Mouse (Mus musculus) liver, embryonic 12.5 days (tissue): Measurements from ENCODE around the gene Fkbpl. TPM values are rescaled to one million over a fixed set of nuclear protein-coding genes. Genes with fewer than 3 reads are reported as not detected.

Source experiments
- ATAC-seq: fragments of 200-750 bp; cut with Nextera tagmentation; 2 replicates; pipeline ENCODE4 v1.8.0; 2017; ENCODE audit warnings: moderate number of reproducible peaks, mild to moderate bottlenecking, moderate library complexity
- H3K27ac ChIP-seq: fragments of 300-500 bp; sonication (generic); 2 replicates; pipeline ENCODE4 v1.5.1; 2016; ENCODE audit warnings: mild to moderate bottlenecking
- H3K27me3 ChIP-seq: fragments of 300-500 bp; sonication (generic); replicated peaks from 2 replicates; pipeline ENCODE4 v1.6.1; 2016; ENCODE audit warnings: mild to moderate bottlenecking, moderate library complexity
- H3K36me3 ChIP-seq: fragments of 300-500 bp; sonication (generic); 2 replicates; pipeline ENCODE4 v1.6.1; 2016; ENCODE audit warnings: mild to moderate bottlenecking, moderate library complexity
- H3K4me1 ChIP-seq: fragments of 300-500 bp; sonication (generic); 2 replicates; pipeline ENCODE4 v1.6.1; 2016
- H3K4me2 ChIP-seq: fragments of 300-500 bp; sonication (generic); 2 replicates; pipeline ENCODE4 v1.6.1; 2016; ENCODE audit warnings: mild to moderate bottlenecking, moderate library complexity
- H3K4me3 ChIP-seq: fragments of 300-500 bp; sonication (generic); 2 replicates; pipeline ENCODE4 v1.5.1; 2016; ENCODE audit warnings: mild to moderate bottlenecking, moderate library complexity
- H3K9ac ChIP-seq: fragments of 300-500 bp; sonication (generic); 2 replicates; pipeline ENCODE4 v1.6.1; 2016; ENCODE audit warnings: mild to moderate bottlenecking, moderate library complexity
- H3K9me3 ChIP-seq: fragments of 300-500 bp; sonication (generic); replicated peaks from 2 replicates; pipeline ENCODE4 v1.6.1; 2016; ENCODE audit warnings: mild to moderate bottlenecking, moderate library complexity
- WGBS: fragments of 180-500 bp; shearing (Covaris S2); methylation state at CpG from one replicate; pipeline ENCODE4 v1.1.7; 2016; ENCODE audit not compliant: insufficient replicate concordance; 5-methylcytosine and 5-hydroxymethylcytosine counted together
- polyA plus RNA-seq: library from polyadenylated mRNA; unstranded; fragments of >200 nt; fragmentation: Nextera tagmentation; extraction: Ambion mirVana; gene quantifications from 2 replicates; pipeline ENCODE4 v1.2.1, GENCODE M21; 2016

Gene Fkbpl
- polyA plus RNA-seq, 1 experiment from 2014 or later, result 7.1 TPM

- H3K9ac ChIP-seq, result no peak overlapping the region
- H3K27ac ChIP-seq, result no peak overlapping the region
- no peak for ATAC-seq
- 87% methylated on average over 8 of the region's 8 CpGs for WGBS
- H3K9me3 ChIP-seq, result no peaks in the 10 kb centered on the region
- H3K4me1 ChIP-seq, result peaks cover 57% of the 10 kb centered on the region
- no peaks in the 10 kb centered on the region for H3K27me3 ChIP-seq
- no peak overlapping the region for H3K4me3 ChIP-seq
- no peak overlapping the region for H3K4me2 ChIP-seq
- H3K36me3 ChIP-seq, result peaks cover 67% of the 10 kb centered on the region
Measured at GRCm38 (mm10) chr17:34611050-34611449, 33.5 kb upstream of the Fkbpl start.

GRCm38 (mm10) chr17:34613054-34613645 is 31.4 kb upstream of the Fkbpl start:
- WGBS, result 34% methylated on average over 11 of the region's 11 CpGs
- peaks cover 39% of the 10 kb centered on the region for H3K4me1 ChIP-seq
- no peak overlapping the region for H3K4me3 ChIP-seq
- H3K9ac ChIP-seq, result no peak overlapping the region
- H3K9me3 ChIP-seq, result no peaks in the 10 kb centered on the region
- H3K27ac ChIP-seq, result peak overlapping the region; percentile 69
- ATAC-seq, result peak; percentile 64
- no peaks in the 10 kb centered on the region for H3K27me3 ChIP-seq
- no peak overlapping the region; the same call in 1 of the 2 replicates for H3K4me2 ChIP-seq
- H3K36me3 ChIP-seq, result peaks cover 73% of the 10 kb centered on the region

GRCm38 (mm10) chr17:34613830-34614229 is 30.7 kb upstream of the Fkbpl start:
- Histone ChIP-seq H3K27ac (peak overlapping the region; percentile 38), H3K4me1 (peaks cover 33% of the 10 kb centered on the region), H3K9me3 (no peaks in the 10 kb centered on the region), H3K4me2 (no peak overlapping the region), H3K36me3 (peaks cover 72% of the 10 kb centered on the region), H3K27me3 (no peaks in the 10 kb centered on the region), H3K4me3 (no peak overlapping the region), H3K9ac (no peak overlapping the region; the same call in 1 of the 2 replicates)
- ATAC-seq, result no peak
- WGBS, result 84% methylated on average over 10 of the region's 10 CpGs

- peaks cover 62% of the 10 kb centered on the region for H3K36me3 ChIP-seq
- H3K4me3 ChIP-seq, result no peak within 1 kb of the TSS
- ATAC-seq, result no peak
- peaks cover 25% of the 10 kb centered on the region for H3K4me1 ChIP-seq
- 66% methylated on average over 6 of the region's 6 CpGs for WGBS
- H3K27ac ChIP-seq, result no peak within 1 kb of the TSS
- H3K4me2 ChIP-seq, result no peak within 1 kb of the TSS
- no peaks in the 10 kb centered on the region for H3K27me3 ChIP-seq
- no peak within 1 kb of the TSS for H3K9ac ChIP-seq
- H3K9me3 ChIP-seq, result no peaks in the 10 kb centered on the region
Measured at GRCm38 (mm10) chr17:34615871-34616270, 28.7 kb upstream of the Fkbpl start, which contains the start of gene Egfl8. Egfl8 (minus strand) TSS chr17:34615971.

- peaks cover 53% of the 10 kb centered on the region for H3K36me3 ChIP-seq
Measured at GRCm38 (mm10) chr17:34618999-34619398, 25.6 kb upstream of the Fkbpl start.

GRCm38 (mm10) chr17:34621006-34621405 is 23.6 kb upstream of the Fkbpl start:
- Histone ChIP-seq H3K9ac (no peak overlapping the region), H3K36me3 (peaks cover 49% of the 10 kb centered on the region), H3K27ac (no peak overlapping the region), H3K4me2 (no peak overlapping the region), H3K27me3 (no peaks in the 10 kb centered on the region), H3K9me3 (no peaks in the 10 kb centered on the region), H3K4me3 (no peak overlapping the region), H3K4me1 (peaks cover 20% of the 10 kb centered on the region)
- ATAC-seq, result no peak
- WGBS, result 75% methylated on average over 8 of the region's 8 CpGs

More at GRCm38 (mm10) chr17:34618999-34619398, 25.6 kb upstream of the Fkbpl start:
- no peak overlapping the region for H3K4me3 ChIP-seq
- H3K9ac ChIP-seq, result no peak overlapping the region
- 10% methylated on average over 6 of the region's 6 CpGs for whole genome bisulfite sequencing
- no peaks in the 10 kb centered on the region for H3K9me3 ChIP-seq
- peaks cover 18% of the 10 kb centered on the region for H3K4me1 ChIP-seq
- no peak overlapping the region for H3K27ac ChIP-seq
- peak; percentile 61 for ATAC-seq
- H3K4me2 ChIP-seq, result no peak overlapping the region
- no peaks in the 10 kb centered on the region for H3K27me3 ChIP-seq

GRCm38 (mm10) chr17:34623161-34623560 is 21.4 kb upstream of the Fkbpl start:
- no peak overlapping the region for H3K9ac ChIP-seq
- peaks cover 35% of the 10 kb centered on the region for H3K36me3 ChIP-seq
- peaks cover 35% of the 10 kb centered on the region for H3K4me1 ChIP-seq
- peaks cover 11% of the 10 kb centered on the region for H3K27me3 ChIP-seq
- no peak overlapping the region for H3K27ac ChIP-seq
- ATAC-seq, result no peak
- no peaks in the 10 kb centered on the region for H3K9me3 ChIP-seq
- WGBS, result 79% methylated on average over 9 of the region's 9 CpGs
- H3K4me3 ChIP-seq, result no peak overlapping the region
- no peak overlapping the region for H3K4me2 ChIP-seq

- ATAC-seq, result no peak
- 84% methylated on average over 3 of the region's 3 CpGs for WGBS
- Histone ChIP-seq H3K27me3 (peaks cover 29% of the 10 kb centered on the region), H3K9ac (no peak overlapping the region), H3K4me1 (peaks cover 47% of the 10 kb centered on the region), H3K36me3 (peaks cover 35% of the 10 kb centered on the region), H3K4me3 (no peak overlapping the region), H3K4me2 (no peak overlapping the region), H3K9me3 (no peaks in the 10 kb centered on the region), H3K27ac (no peak overlapping the region)
Measured at GRCm38 (mm10) chr17:34624981-34625380, 19.6 kb upstream of the Fkbpl start.

GRCm38 (mm10) chr17:34626062-34626772 is 18.3 kb upstream of the Fkbpl start:
- no peaks in the 10 kb centered on the region for H3K9me3 ChIP-seq
- peaks cover 32% of the 10 kb centered on the region for H3K36me3 ChIP-seq
- peak overlapping the region; percentile 93 for H3K4me2 ChIP-seq
- peaks cover 41% of the 10 kb centered on the region for H3K27me3 ChIP-seq
- H3K9ac ChIP-seq, result peak overlapping the region; percentile 76
- peaks cover 58% of the 10 kb centered on the region for H3K4me1 ChIP-seq
- 46% methylated on average over 16 of the region's 16 CpGs for WGBS
- H3K4me3 ChIP-seq, result peak overlapping the region; percentile 73
- peak overlapping the region; percentile 78 for H3K27ac ChIP-seq
- ATAC-seq, result no peak

- Histone ChIP-seq H3K36me3 (peaks cover 28% of the 10 kb centered on the region), H3K9me3 (no peaks in the 10 kb centered on the region), H3K4me1 (peaks cover 64% of the 10 kb centered on the region), H3K27me3 (peaks cover 46% of the 10 kb centered on the region), H3K9ac (peak overlapping the region; percentile 76), H3K4me3 (peak overlapping the region; percentile 73), H3K4me2 (peak overlapping the region; percentile 93), H3K27ac (peak overlapping the region; percentile 78)
- WGBS, result 1% methylated on average over 18 of the region's 18 CpGs
- peak; percentile 25; the same call in 1 of the 2 replicates for ATAC-seq
Measured at GRCm38 (mm10) chr17:34626773-34627092, 17.8 kb upstream of the Fkbpl start.

GRCm38 (mm10) chr17:34627093-34627942 is 17.2 kb upstream of the Fkbpl start:
- peak; percentile 70 for ATAC-seq
- WGBS, result 1% methylated on average over 44 of the region's 45 CpGs
- Histone ChIP-seq H3K27me3 (peaks cover 52% of the 10 kb centered on the region), H3K27ac (peak overlapping the region; percentile 78), H3K4me1 (peaks cover 65% of the 10 kb centered on the region), H3K9me3 (no peaks in the 10 kb centered on the region), H3K4me3 (peak overlapping the region; percentile 73), H3K4me2 (peak overlapping the region; percentile 93), H3K9ac (peak overlapping the region; percentile 76), H3K36me3 (peaks cover 23% of the 10 kb centered on the region)
